Mouse (Mus musculus) retina, embryonic 14.5 days (tissue): ENCODE data around the gene Vcp.

Experiments used
- DNase-seq: peaks from one replicate; pipeline ENCODE4 v3.0.0-alpha.2; 2015; ENCODE audit warnings: low spot score

The Vcp gene

DNA sequence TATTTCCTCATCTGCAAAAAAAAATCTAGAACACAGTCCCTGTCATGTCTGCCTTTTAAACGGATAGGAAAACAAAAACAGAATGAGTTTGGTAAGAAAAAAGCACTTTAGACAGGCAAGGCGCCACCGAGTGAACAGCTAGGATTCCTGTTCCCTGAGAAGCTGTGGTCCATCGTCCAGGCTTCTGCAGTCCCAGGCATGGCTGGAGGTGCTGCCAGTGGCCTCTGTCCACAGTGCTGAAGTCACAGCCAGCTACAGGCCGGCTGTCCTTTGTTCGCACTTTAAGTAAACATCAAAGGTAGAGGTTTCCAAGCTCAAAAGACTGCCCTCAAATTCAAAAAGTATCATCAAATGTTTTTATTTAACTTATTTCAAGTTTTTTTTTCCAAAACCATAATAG lies 55.3 kb downstream of the Vcp start:
- DNase-seq, result no peak

DNA sequence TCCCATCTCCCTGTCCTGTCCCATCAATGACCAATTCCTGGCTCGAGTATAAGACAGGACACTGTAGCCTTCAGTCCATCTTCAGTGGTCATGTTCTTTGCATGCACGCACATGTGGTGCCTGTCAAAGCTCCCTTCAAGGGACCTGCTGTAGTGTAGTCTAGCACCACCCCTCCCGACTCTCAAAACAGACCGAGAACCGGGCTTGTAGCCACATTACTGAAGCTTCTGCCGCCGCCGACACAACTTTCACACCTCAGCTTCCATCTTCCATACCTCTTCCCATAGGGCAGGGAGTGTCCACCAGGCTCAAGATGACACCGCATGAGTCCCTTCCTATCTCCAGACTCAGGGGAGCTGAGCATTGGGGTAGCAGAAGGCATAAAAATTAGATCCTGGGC lies 56.1 kb downstream of the Vcp start:
- no peak for DNase-seq

DNA sequence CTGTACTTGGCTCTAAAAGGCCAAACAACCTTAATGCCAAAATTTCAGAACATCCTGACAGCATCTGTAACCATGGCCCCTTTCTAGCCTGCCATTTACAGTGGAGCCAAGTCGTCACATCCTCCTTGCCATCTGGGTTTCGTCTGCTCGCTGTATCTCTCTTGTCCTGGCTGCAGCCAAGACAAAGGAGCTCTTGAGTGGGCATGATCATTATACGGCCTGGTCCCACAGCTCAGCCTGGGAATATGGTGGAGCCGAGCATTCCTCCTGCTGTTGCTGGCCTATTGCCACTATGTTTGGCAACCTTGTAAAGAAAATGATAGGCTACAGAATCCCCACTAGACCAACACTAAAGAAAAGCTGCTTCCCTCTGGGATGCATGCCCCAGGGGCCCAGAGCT lies 57.0 kb downstream of the Vcp start:
- no peak for DNase-seq

DNA sequence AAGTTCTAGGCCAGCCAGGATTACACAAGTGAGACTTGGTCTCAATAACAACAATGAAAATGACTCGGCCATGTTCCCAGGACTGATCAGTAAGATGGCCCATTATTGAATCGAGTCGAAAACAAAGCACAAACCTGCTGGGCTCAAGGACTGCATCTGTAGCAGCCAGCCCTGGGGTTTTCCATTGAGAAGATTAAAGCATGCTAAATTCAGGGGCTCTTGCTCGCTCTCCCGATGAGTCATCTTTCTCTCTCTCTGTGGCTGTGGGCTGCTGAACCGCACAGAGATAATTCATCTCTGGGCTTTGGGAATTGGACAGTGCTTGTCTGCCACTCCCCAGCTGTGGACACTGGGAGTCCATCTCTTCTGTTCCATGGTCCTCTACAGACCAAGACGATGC lies 58.9 kb downstream of the Vcp start:
- DNase-seq, result no peak

DNA sequence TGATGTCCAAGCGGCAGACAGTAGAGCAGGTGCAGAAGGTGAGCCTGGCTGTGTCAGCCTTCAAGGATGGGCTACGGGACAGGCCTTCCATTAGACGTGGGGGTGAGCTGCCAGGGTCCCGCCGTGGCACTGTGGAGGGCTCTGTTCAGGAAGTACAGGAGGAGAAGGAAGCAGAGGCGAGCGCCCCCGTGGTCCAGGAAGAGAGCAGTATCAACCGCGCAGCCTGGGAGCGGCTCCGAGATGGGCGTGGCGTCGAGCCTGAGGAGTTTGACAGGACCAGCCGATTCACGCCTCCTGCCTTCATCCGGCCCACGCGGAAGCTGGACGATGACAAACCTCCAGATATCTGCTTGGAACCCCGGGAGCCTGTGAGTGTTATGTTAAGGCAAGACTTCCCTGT lies 66.7 kb downstream of the Vcp start:
- DNase-seq, result peak; percentile 68

DNA sequence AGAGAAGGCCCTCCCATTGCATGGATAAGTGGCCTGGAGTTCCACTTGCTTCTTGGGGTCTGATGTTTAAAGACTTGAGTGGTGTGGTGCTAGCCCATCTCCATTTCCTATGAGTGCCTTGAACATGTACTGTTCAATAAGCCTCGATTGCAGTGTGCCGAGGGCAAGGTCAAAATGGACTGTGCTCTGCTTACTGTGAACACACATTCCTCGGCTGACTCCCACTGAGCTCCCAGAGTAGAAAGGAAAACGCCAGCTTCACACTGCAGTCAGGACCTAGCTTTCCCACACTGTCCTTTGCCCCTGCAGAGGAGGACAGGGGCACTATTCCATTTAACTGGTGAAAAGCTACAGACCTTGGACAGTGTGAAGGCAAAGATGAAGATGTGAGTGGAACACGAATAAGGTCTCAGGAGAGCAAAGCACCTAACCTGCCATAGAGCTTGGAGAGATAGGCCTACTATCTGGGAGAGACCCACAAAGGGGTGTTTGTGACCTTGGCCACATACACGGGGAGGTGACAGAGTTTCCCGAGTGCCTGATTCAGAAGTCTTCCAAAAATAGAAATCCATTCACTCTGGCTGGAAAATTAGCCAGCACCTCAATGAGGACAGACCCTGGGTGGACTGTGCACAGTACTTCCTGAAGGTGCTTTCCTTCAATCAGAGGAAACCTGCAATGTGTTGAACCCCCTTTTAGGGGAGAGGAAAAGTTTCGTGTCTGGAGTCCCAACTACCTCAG lies 67.9 kb downstream of the Vcp start:
- no peak for DNase-seq
